Mouse (Mus musculus): ENCODE measurements at regions not wholly inside any gene's neighbourhood (a gene's known extent, or its start where the extent isn't known, plus 50 kb on each side); places are given as distances from the start of the nearest gene placed in this dataset.

DNA sequence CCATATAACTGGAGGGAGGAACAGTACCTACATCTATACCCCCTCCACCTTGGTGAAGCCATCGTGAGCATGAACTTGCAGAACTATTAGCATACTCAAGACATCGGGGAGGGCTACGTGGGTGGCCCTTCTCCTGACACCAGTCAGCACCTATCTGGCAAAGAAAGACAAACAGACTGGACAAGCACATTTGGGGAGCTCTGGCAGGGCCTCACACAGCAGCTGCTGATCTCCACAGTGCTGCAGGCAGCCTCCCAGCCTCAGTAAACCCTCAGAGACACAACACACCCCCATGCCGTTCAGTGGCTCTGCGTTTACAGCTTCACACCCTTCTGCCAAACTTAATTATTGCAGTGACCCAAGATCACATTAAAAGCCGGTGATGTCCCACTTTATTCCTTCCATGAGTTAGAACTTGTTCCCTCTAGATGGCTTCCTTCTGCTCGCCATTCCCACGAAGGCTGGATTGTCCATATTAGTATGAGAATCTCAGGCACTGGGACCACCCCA lies 161.7 kb downstream of the Fam43a start:
- Histone ChIP-seq H3K4me3 (ENCODE audit: insufficient read depth, low read length) (no peak overlapping the region), H3K4me1 (ENCODE audit: control insufficient read depth, insufficient read depth, low read length) (no peaks in the 10 kb centered on the region), H3K27ac (ENCODE audit: insufficient read depth, low read depth, low read length) (no peak overlapping the region)
- TF ChIP-seq POLR2A (IDR thresholded peaks at IDR 0.05; ENCODE audit: borderline replicate concordance, low read depth, low read length) (no peak), CTCF (IDR thresholded peaks at IDR 0.05; ENCODE audit: low read depth, low read length) (no peak)

DNA sequence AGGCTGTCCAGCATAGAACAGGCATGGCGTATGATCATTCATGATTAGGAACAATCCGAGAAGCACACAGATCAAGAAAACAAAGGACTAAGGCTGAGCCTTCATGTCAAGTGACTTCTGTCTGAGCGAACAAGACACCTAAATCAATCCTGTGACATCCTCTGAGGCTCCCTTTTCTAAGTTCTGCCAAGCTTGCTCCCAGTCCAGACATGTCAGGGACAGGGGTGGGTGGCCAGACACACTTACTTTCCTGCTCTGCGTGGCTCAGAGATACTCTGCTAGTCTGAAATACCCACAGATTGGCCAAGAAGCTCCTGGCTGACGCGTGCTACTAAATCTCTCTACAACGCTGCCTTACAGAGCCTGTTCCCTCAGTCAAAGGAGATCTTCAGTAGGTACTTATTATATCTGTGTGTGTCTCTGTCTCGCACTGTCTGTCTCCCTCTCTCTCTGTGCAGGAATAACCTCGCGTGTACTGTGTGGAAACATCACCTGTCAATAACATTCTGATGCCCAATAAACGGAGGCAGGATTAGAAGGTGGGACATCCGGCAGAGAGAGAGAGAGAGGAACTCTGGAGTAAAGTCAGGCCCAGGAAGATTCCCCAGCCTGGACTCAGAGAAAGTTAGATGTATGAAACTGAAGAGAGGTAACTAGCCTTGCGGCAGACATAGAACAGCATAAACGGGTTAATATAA lies 163.5 kb downstream of the Fam43a start:
- no peak overlapping the region for H3K27ac ChIP-seq (ENCODE audit: insufficient read depth, low read depth, low read length)
- H3K4me1 ChIP-seq (ENCODE audit: control insufficient read depth, insufficient read depth, low read length) = no peaks in the 10 kb centered on the region
- no peak overlapping the region for H3K4me3 ChIP-seq (ENCODE audit: insufficient read depth, low read length)
- TF ChIP-seq CTCF (IDR thresholded peaks at IDR 0.05; ENCODE audit: low read depth, low read length) (no peak), POLR2A (IDR thresholded peaks at IDR 0.05; ENCODE audit: borderline replicate concordance, low read depth, low read length) (no peak)

DNA sequence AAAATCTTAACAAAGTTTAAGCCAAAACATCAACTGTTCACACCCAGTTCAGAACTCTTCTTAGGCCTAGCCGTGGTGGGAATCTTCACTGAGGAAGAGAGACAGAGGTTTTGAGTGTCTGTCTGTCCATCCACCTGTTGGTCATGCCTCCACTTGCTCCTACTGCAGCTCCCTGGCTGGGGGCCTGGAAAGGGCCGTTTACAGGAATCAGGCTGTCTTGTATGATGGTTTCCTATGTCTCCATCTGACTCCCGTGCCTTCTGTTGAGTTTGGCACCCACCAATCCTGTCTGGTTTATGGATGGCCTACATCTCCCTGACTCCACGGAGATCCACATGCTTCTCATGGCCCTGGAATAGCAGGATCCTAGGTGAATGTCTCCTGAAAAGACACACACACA lies 166.1 kb downstream of the Fam43a start:
- Histone ChIP-seq H3K4me1 (ENCODE audit: control insufficient read depth, insufficient read depth, low read length) (no peaks in the 10 kb centered on the region), H3K4me3 (ENCODE audit: insufficient read depth, low read length) (no peak overlapping the region), H3K27ac (ENCODE audit: insufficient read depth, low read depth, low read length) (no peak overlapping the region)
- TF ChIP-seq CTCF (IDR thresholded peaks at IDR 0.05; ENCODE audit: low read depth, low read length) (no peak), POLR2A (IDR thresholded peaks at IDR 0.05; ENCODE audit: borderline replicate concordance, low read depth, low read length) (no peak)

DNA sequence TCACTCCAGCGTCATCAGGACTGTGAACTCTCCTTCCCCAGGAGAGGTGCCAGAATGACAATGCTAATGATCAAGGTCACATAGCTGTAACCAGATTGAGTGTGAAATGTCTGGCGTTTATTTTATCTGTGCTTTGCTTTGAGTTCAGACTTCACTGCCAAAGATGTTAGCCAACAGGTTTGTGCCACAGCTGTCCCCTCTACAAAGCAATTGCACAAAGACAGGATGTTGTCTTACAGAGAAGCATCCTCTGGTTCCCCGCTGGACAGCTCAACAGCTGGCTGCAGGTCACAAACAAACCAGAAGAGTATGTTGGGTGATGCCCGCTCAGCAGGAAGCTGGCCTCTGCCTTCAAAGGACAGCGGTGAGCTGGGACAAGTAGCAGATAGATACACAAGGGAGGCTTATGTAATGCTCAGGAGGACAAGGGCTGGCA lies 169.5 kb downstream of the Fam43a start:
- TF ChIP-seq CTCF (IDR thresholded peaks at IDR 0.05; ENCODE audit: low read depth, low read length) (no peak), POLR2A (IDR thresholded peaks at IDR 0.05; ENCODE audit: borderline replicate concordance, low read depth, low read length) (no peak)
- no peak overlapping the region for H3K4me3 ChIP-seq (ENCODE audit: insufficient read depth, low read length)
- peaks cover 14% of the 10 kb centered on the region for H3K4me1 ChIP-seq (ENCODE audit: control insufficient read depth, insufficient read depth, low read length)
- H3K27ac ChIP-seq (ENCODE audit: insufficient read depth, low read depth, low read length) = no peak overlapping the region

DNA sequence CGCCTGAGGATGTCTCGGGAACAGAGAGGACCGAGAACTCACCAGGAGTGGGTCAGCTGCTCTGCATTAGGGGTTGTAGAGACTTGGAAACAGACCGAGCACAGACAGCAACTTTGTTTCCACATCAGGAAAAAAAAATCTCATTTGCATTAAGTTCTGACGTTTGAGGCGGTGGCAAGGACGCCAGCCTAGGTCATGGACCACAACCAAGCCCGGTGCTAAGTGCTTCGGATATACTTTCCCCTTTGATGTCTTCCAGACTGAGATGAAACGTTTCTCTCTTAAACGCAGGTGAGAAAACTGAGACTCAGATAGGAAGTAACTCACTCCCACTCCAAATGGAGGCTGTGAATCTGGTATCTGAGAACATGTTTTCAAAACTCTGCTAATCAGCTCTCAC lies 169.9 kb downstream of the Fam43a start:
- Histone ChIP-seq H3K4me3 (ENCODE audit: insufficient read depth, low read length) (no peak overlapping the region), H3K27ac (ENCODE audit: insufficient read depth, low read depth, low read length) (no peak overlapping the region), H3K4me1 (ENCODE audit: control insufficient read depth, insufficient read depth, low read length) (peaks cover 17% of the 10 kb centered on the region)
- TF ChIP-seq POLR2A (IDR thresholded peaks at IDR 0.05; ENCODE audit: borderline replicate concordance, low read depth, low read length) = no peak
- no peak for TF ChIP-seq CTCF (IDR thresholded peaks at IDR 0.05; ENCODE audit: low read depth, low read length)

- no peak for TF ChIP-seq POLR2A (IDR thresholded peaks at IDR 0.05; ENCODE audit: borderline replicate concordance, low read depth, low read length)
- no peak for TF ChIP-seq CTCF (IDR thresholded peaks at IDR 0.05; ENCODE audit: low read depth, low read length)
- Histone ChIP-seq H3K4me3 (ENCODE audit: insufficient read depth, low read length) (no peak overlapping the region), H3K4me1 (ENCODE audit: control insufficient read depth, insufficient read depth, low read length) (peaks cover 42% of the 10 kb centered on the region), H3K27ac (ENCODE audit: insufficient read depth, low read depth, low read length) (no peak overlapping the region)
Observed at GRCm38 (mm10) chr16:30772802-30773201, 173.3 kb downstream of the Fam43a start.

DNA sequence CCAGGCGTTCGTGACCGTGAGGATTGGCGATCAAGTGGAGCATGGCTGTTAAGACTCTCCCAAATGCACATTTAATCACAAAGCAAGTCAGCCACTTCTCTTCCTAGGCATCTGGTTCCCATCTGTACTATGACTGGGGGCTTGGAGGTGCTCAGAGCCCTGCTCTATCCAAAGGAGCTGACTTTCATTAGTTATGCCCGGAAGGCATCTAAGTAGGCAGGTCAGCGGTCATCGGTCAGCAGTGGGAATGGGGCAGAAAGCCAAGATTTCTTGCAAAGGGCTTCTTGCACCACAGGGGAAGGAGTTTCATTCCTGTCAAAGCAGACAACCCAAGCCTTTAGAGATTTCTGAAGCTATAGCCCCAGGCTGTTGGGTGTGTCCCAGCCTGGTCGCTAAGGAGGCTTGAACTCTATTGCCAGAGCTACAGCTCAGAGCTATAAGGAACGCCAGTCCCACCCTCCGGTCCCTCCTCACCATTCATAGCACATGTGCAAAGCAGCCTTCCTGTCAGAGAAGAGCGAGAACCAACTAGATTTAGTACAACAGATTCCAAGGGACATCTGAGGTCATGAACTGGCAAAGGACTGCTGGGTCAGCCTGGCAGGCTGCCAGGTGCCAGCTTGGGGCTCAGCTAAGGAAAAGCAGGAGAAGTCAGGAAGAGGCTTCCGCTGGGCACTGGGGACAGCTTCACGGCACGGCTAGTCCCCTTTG lies 175.6 kb downstream of the Fam43a start:
- TF ChIP-seq POLR2A (IDR thresholded peaks at IDR 0.05; ENCODE audit: borderline replicate concordance, low read depth, low read length) (no peak), CTCF (IDR thresholded peaks at IDR 0.05; ENCODE audit: low read depth, low read length) (no peak)
- no peak overlapping the region for H3K4me3 ChIP-seq (ENCODE audit: insufficient read depth, low read length)
- H3K27ac ChIP-seq (ENCODE audit: insufficient read depth, low read depth, low read length) = peak overlapping the region; percentile 52
- H3K4me1 ChIP-seq (ENCODE audit: control insufficient read depth, insufficient read depth, low read length) = peaks cover 42% of the 10 kb centered on the region

DNA sequence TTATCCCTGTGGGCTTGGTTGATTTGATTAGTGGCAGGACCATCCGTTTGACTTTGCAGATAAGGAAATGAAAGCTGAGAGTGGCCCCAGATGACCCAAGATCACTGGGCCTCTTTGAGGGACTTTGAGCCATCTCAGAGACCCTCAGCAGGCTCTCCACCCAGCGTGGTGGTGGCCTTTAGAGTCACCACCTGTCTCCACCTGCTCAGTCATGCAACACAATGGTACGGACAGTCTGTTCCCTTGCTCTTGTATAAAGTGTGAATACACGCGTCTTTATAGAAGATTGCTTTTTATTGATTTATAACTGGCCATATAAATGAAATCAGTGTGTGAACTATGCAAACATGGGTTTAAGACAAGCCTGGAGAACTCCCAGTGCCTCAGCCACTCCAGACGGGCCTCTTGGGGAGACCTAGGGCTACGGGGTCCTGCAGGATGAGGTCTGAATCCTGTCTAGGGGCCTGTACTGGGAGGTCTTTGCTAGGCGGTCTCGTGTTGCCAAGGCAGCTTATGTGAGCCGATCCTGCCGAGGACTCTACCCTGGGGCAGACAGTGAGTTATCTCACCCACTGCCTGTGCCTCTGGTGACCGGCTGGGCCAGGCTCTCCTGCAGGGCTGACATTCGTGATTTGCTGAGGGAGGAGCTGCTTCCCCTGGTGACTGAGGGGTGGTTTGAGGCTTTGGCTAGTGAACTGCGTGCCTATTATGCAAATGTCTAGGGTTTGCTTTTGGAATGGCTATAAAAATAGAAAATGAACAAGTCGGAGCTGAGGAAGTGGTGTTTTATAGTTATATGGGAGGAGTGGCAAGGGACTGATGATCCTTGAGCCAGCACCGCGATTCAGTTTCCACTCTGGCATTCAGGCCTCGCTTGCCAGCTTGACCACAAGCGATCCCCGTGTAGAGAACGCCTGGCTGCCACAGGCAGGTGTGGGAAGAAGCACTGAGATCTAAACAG lies 176.5 kb downstream of the Fam43a start:
- Histone ChIP-seq H3K4me1 (ENCODE audit: control insufficient read depth, insufficient read depth, low read length) (peaks cover 42% of the 10 kb centered on the region), H3K27ac (ENCODE audit: insufficient read depth, low read depth, low read length) (peak overlapping the region; percentile 54), H3K4me3 (ENCODE audit: insufficient read depth, low read length) (no peak overlapping the region)
- TF ChIP-seq POLR2A (IDR thresholded peaks at IDR 0.05; ENCODE audit: borderline replicate concordance, low read depth, low read length) (no peak), CTCF (IDR thresholded peaks at IDR 0.05; ENCODE audit: low read depth, low read length) (no peak)

- H3K4me3 ChIP-seq (ENCODE audit: insufficient read depth, low read length) = no peak overlapping the region
- H3K4me1 ChIP-seq (ENCODE audit: control insufficient read depth, insufficient read depth, low read length) = peaks cover 36% of the 10 kb centered on the region
- TF ChIP-seq CTCF (IDR thresholded peaks at IDR 0.05; ENCODE audit: low read depth, low read length) (no peak), POLR2A (IDR thresholded peaks at IDR 0.05; ENCODE audit: borderline replicate concordance, low read depth, low read length) (no peak)
- no peak overlapping the region for H3K27ac ChIP-seq (ENCODE audit: insufficient read depth, low read depth, low read length)
Observed at GRCm38 (mm10) chr16:30777416-30777815, 177.9 kb downstream of the Fam43a start.

All from bone marrow macrophage, adult 2 months (primary cell).